Mouse (Mus musculus) kidney, embryonic 14.5 days (tissue): ENCODE results near the gene Gna11. TPM values are rescaled to one million over a fixed set of nuclear protein-coding genes. Genes with fewer than 3 reads are reported as not detected.

Experiments used
- ATAC-seq: fragments of 200-750 bp; cut with Nextera tagmentation; 2 replicates; pipeline ENCODE4 v1.8.0; 2017; ENCODE audit warnings: moderate number of reproducible peaks, mild to moderate bottlenecking, moderate TSS enrichment, moderate library complexity; ENCODE audit not compliant: low FRiP score, low TSS enrichment
- H3K27ac ChIP-seq: fragments of 300-500 bp; sonication (generic); 2 replicates; pipeline ENCODE4 v1.5.1; 2014; ENCODE audit warnings: low read depth, mild to moderate bottlenecking, low read length, moderate library complexity, mixed read lengths
- H3K27me3 ChIP-seq: fragments of 300-500 bp; sonication (generic); 2 replicates; pipeline ENCODE4 v1.6.1; 2014; ENCODE audit warnings: mild to moderate bottlenecking, low read length; ENCODE audit not compliant: control insufficient read depth, insufficient read depth
- H3K36me3 ChIP-seq: fragments of 300-500 bp; sonication (generic); 2 replicates; pipeline ENCODE4 v1.6.1; 2014; ENCODE audit warnings: low read length, mixed read lengths; ENCODE audit not compliant: control insufficient read depth, insufficient read depth
- H3K4me1 ChIP-seq: fragments of 300-500 bp; sonication (generic); 2 replicates; pipeline ENCODE4 v1.6.1; 2014; ENCODE audit warnings: low read length, mixed read lengths; ENCODE audit not compliant: control insufficient read depth, insufficient read depth
- H3K4me2 ChIP-seq: fragments of 300-500 bp; sonication (generic); replicated peaks from 2 replicates; pipeline ENCODE4 v1.6.1; 2014; ENCODE audit warnings: low read depth, mild to moderate bottlenecking, low read length
- H3K4me3 ChIP-seq: fragments of 300-500 bp; sonication (generic); 2 replicates; pipeline ENCODE4 v1.5.1; 2014; ENCODE audit warnings: mild to moderate bottlenecking, low read length
- H3K9ac ChIP-seq: fragments of 300-500 bp; sonication (generic); 2 replicates; pipeline ENCODE4 v1.6.1; 2014; ENCODE audit warnings: low read depth, mild to moderate bottlenecking, low read length, moderate library complexity
- H3K9me3 ChIP-seq: fragments of 300-500 bp; sonication (generic); 2 replicates; pipeline ENCODE4 v1.6.1; 2016; ENCODE audit warnings: low read length; ENCODE audit not compliant: control insufficient read depth
- WGBS: fragments of 180-500 bp; shearing (Covaris S2); extraction: QIAGEN DNeasy Blood & Tissue Kit; methylation state at CpG from one replicate; pipeline ENCODE4 v1.1.7; 2014; 5-methylcytosine and 5-hydroxymethylcytosine counted together
- polyA plus RNA-seq: library from polyadenylated mRNA; unstranded; fragments of >200 nt; fragmentation: Nextera tagmentation; extraction: Ambion mirVana; gene quantifications from 2 replicates; pipeline ENCODE4 v1.2.1, GENCODE M21; 2014

The Gna11 gene
- polyA plus RNA-seq, 1 experiment from 2014 or later, result 89.2 TPM

DNA sequence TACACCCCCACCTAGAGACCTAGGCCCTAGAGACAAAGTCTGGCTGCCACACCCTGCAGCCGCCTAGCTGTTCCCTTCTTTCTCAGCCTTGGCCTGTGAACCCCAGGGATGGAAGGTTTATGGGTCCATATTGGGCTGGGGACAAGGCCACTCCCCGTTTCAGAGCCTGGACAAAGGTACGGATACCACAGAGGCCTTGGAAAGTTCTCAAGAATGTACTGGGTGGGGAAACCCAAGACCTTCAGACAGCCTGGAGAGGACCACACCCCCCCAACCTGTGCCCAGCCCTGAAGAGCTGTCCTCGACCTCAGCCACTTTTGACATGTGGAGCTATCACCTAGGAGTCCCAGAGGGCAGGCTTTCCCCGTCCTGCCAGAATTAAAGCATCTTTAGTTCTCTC, 4.0 kb upstream of the Gna11 start:
- Histone ChIP-seq H3K4me3 (no peak overlapping the region), H3K27me3 (no peaks in the 10 kb centered on the region), H3K27ac (no peak overlapping the region), H3K36me3 (no peaks in the 10 kb centered on the region), H3K4me2 (no peak overlapping the region), H3K9me3 (no peaks in the 10 kb centered on the region), H3K9ac (no peak overlapping the region), H3K4me1 (peaks cover 5% of the 10 kb centered on the region; the same call in 1 of the 2 replicates)
- ATAC-seq, result no peak
- WGBS, result 67% methylated on average over 5 of the region's 5 CpGs

DNA sequence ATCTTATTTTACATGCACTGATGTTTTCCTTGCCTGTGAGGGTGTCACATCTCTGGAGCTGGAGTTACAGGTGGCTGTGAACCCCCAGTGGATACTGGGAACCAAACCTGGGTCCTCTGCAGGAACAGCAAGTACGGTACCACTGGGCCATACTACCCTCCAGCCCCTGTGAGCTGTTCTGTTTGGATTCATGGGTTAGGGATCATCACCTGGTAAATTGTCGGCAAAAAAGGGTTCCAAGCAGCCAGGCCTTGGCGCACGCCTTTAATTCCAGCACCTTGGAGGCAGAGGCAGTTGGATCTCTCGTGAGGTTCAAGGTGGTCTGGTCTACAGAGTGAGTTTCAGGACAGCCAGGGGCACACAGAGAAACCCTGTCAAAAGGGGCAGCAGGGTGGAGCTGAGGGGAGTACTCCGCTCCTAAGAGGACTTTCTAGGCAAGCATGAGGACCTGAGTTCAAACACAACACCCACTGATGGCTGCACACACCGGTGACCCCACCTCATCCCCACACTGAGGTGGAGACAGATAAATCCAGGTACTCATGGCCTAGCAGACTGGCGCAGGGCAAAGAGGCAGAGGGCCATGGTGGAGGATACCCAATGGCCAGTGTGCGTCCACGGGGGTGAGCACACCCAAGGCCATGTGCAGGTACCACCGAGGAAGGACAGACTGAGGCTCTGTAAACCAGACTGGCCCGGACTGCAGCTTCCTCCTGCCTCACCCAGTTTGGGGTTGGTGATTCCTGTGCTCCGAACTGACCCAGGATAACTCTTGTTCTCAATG, 2.0 kb upstream of the Gna11 start:
- Histone ChIP-seq H3K9ac (no peak overlapping the region), H3K27me3 (no peaks in the 10 kb centered on the region), H3K27ac (no peak overlapping the region), H3K9me3 (no peaks in the 10 kb centered on the region), H3K4me2 (no peak overlapping the region), H3K36me3 (no peaks in the 10 kb centered on the region; the same call in 1 of the 2 replicates), H3K4me1 (peaks cover 24% of the 10 kb centered on the region), H3K4me3 (no peak overlapping the region)
- no peak for ATAC-seq
- 90% methylated on average over 13 of the region's 13 CpGs for WGBS

DNA sequence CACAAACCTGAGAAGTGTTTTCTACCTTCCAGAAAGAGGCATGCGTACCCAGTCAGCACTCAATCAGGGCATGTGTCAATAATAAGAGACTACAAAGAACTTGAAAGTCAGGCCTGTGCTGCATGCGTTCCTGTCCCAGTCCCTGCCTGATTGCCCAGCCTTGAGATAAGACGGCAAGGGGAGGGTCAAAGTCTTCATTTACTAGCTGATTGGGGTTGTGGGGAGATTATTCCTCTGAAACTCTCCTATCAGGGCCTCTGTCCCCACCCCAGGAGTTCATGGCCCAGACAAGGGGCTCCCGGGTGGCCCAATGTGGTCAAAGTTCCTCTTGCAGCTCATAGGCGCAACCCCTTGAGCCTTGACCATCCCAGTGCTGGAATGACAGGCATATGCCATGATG, 1.3 kb upstream of the Gna11 start:
- Histone ChIP-seq H3K27ac (no peak overlapping the region), H3K4me1 (peaks cover 28% of the 10 kb centered on the region), H3K9ac (0 out of 2 replicates have a peak overlapping the region, but pooled peaks have one; percentile 12), H3K36me3 (no peaks in the 10 kb centered on the region; the same call in 1 of the 2 replicates), H3K9me3 (no peaks in the 10 kb centered on the region), H3K4me3 (no peak overlapping the region), H3K4me2 (no peak overlapping the region), H3K27me3 (no peaks in the 10 kb centered on the region)
- 76% methylated on average over 5 of the region's 5 CpGs for WGBS
- no peak for ATAC-seq

DNA sequence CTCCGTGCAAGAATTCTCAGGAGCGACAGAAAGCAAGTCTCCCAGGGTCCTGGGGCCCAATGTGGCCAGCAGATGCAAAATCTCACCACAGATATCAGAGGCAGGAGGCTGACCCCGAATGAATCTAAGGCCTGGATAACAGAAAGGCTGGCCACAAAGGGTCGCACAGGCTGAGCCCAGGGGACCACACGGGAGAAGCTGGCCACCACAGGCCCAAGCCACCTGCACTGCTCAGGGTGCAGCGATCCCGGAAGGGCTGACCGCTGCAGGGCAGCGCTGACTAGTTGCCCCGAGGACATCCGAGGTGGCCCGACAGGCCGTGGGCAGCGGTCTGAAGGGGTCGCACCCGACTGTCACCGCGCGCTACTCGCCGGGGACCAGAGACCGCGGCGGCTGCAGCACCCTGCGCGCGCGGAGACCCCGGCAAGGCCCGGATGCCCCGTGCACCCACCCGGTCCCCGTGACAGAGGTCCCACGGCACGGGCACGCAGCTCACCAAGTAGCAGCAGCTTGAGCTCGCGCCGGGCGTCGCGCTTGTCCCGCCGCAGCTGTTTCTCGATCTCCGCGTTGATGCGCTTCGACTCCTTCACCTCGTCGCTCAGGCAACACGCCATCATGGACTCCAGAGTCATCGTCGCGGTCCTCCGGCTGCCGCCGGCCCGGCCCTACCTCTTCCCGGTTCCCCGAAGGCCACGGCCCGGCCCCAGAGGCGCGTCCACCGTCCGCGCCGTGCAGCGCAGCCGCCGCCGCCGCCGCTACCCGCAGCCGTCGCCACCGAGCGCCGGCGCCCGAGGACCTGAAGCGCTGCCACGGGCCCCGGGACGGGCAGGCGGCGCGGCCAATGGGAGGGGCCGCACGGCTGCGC, 462 bp downstream of the Gna11 start:
- Histone ChIP-seq H3K9ac (peak overlapping the region; percentile 94), H3K4me2 (peak overlapping the region; percentile 86), H3K4me1 (peaks cover 28% of the 10 kb centered on the region), H3K27ac (peak overlapping the region; percentile 55; the same call in 1 of the 2 replicates), H3K9me3 (no peaks in the 10 kb centered on the region), H3K4me3 (peak overlapping the region; percentile 98), H3K27me3 (no peaks in the 10 kb centered on the region), H3K36me3 (no peaks in the 10 kb centered on the region; the same call in 1 of the 2 replicates)
- ATAC-seq, result peak; percentile 6; the same call in 1 of the 2 replicates
- WGBS, result under 1% methylated on average over 91 of the region's 93 CpGs

DNA sequence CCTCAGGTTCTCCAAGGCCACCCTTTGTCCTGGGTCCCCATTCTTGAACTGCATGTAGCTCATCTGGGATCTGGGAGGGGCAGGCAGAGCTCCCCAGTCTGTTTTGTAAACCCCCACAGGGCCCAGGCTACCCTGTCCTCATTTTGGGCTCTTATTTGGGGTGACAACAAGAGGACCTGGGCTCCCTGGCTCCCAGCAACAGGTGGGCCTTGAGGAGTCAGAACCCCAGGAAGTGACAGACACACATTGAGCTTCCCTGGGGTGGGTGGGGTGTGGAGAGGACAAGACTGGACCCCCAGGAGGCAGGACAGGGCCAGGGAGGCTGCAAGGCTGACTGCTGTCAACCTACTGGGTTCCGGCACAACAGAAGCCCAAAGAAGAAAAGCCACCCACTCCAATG, 1.4 kb downstream of the Gna11 start:
- peaks cover 28% of the 10 kb centered on the region for H3K4me1 ChIP-seq
- peak overlapping the region; percentile 98 for H3K4me3 ChIP-seq
- H3K27ac ChIP-seq, result no peak overlapping the region
- H3K27me3 ChIP-seq, result no peaks in the 10 kb centered on the region
- whole genome bisulfite sequencing, result 50% methylated on average over 1 of the region's 1 CpGs
- no peak for ATAC-seq
- no peaks in the 10 kb centered on the region; the same call in 1 of the 2 replicates for H3K36me3 ChIP-seq
- no peaks in the 10 kb centered on the region for H3K9me3 ChIP-seq
- H3K4me2 ChIP-seq, result peak overlapping the region; percentile 86
- H3K9ac ChIP-seq, result peak overlapping the region; percentile 94

DNA sequence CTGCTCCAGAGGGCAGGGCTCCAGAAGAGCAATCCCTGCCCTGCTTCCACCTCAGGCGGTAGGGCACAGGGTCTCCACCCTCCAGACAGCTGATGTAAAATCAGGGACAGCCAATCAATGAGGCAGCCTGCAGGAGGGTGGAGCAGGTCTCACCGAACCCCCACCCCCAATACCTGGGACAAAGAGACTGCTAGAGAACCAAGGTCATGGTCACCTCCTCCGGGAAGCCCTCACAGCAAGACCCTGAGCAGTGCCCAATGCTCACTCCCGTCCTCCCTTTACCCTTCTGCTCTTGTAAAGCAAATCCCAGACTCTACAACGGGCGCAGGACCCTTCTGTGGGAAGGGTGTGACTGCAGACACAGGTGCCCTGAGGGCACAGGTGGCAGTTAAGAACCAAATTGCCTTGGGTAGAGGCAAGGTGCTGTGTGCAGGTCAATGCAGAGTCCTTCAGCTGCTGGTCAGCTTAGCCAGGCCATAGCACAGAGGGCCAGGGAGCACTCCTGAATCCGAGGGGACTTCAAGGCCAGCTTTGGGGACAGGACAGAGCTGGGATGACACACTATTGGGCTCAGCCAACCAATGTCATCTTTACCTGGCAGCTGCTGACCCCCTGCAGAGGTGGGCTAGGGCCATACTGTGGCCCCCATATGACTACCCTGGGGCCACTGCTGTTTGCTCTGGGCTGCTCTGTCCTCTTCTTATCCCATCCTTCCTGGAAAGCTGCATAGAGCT, 2.1 kb downstream of the Gna11 start:
- no peaks in the 10 kb centered on the region for H3K27me3 ChIP-seq
- H3K4me3 ChIP-seq, result peak overlapping the region; percentile 98; the same call in 1 of the 2 replicates
- H3K4me1 ChIP-seq, result peaks cover 28% of the 10 kb centered on the region
- no peak overlapping the region for H3K27ac ChIP-seq
- H3K9ac ChIP-seq, result peak overlapping the region; percentile 94
- H3K9me3 ChIP-seq, result no peaks in the 10 kb centered on the region
- no peak for ATAC-seq
- 79% methylated on average over 7 of the region's 7 CpGs for WGBS
- peak overlapping the region; percentile 86 for H3K4me2 ChIP-seq
- H3K36me3 ChIP-seq, result no peaks in the 10 kb centered on the region; the same call in 1 of the 2 replicates

DNA sequence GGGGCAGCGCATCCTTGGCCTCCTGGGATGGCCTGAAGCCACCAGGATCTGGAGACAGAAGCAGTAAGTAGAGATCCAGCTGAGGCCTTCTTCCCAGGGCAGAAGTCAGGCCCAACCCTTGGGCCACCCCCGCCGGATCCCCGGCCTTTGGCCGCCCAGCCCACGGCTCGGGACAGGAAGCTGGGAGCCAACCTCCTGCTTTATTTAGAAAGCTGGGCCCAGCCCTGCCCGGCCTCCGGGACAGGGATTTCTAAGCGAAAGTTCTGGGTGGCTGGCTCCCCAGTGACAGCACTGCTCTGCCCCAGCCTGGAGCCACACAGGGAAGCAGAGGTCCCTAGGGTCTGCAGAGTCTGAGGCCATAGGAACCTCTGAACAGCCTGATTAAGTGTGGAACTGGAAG, 3.2 kb downstream of the Gna11 start:
- H3K27me3 ChIP-seq, result no peaks in the 10 kb centered on the region
- ATAC-seq, result no peak
- no peak overlapping the region for H3K4me3 ChIP-seq
- H3K9ac ChIP-seq, result peak overlapping the region; percentile 25; the same call in 1 of the 2 replicates
- peak overlapping the region; percentile 15 for H3K4me2 ChIP-seq
- WGBS, result 67% methylated on average over 10 of the region's 10 CpGs
- H3K9me3 ChIP-seq, result no peaks in the 10 kb centered on the region
- no peak overlapping the region for H3K27ac ChIP-seq
- H3K4me1 ChIP-seq, result peaks cover 28% of the 10 kb centered on the region
- peaks cover 2% of the 10 kb centered on the region; the same call in 1 of the 2 replicates for H3K36me3 ChIP-seq

DNA sequence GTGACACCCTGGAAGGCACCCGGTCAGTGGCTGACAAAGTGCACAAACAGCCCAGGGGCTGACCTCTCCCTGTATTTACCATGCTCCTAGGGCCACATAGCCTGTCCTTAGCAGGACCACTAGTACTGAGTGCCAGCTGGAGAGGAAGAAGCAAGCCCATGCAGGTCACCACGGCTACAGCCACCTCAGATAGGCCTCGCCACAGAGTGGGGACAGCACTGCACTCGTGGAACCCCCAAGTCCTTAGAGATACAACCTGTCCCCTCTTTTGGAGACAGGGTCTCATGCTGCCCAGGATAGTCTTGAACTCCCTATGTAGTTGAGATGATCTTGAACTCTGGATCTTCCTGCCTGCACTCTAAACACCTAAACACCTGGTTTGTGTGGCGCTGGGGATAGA, 3.6 kb downstream of the Gna11 start:
- no peak overlapping the region for H3K4me2 ChIP-seq
- no peak overlapping the region for H3K27ac ChIP-seq
- no peak for ATAC-seq
- H3K9ac ChIP-seq, result no peak overlapping the region
- H3K36me3 ChIP-seq, result peaks cover 2% of the 10 kb centered on the region; the same call in 1 of the 2 replicates
- H3K9me3 ChIP-seq, result no peaks in the 10 kb centered on the region
- no peak overlapping the region for H3K4me3 ChIP-seq
- no peaks in the 10 kb centered on the region for H3K27me3 ChIP-seq
- H3K4me1 ChIP-seq, result peaks cover 28% of the 10 kb centered on the region
- WGBS, result 73% methylated on average over 5 of the region's 5 CpGs
